Mouse (Mus musculus) MEL (cell line): ENCODE results near the gene Gm11938. TPM values are rescaled to one million over a fixed set of nuclear protein-coding genes. Genes with fewer than 3 reads are reported as not detected.
"Not testable (repeated sequence)": the region's sequence is repeated elsewhere in the genome, so short reads cannot be mapped to it uniquely, and the experiment has no call there.

Experiments used
- DNase-seq: peaks from one replicate; pipeline ENCODE4 v3.0.0; 2011; ENCODE audit warnings: low read depth, low spot score
- H3K27ac ChIP-seq: 2 replicates; pipeline ENCODE4 v1.5.1; 2012; ENCODE audit warnings: low read depth, mild to moderate bottlenecking, control low read depth, low read length, moderate library complexity; ENCODE audit not compliant: control insufficient read depth
- H3K27me3 ChIP-seq, 2 experiments: fragments of 150-350 bp in 1 of 2; sonication (generic) in 1 of 2; 2 replicates each; pipeline ENCODE4 v1.6.1; 2012; ENCODE audit warnings: low read length in 2 of 2, mild to moderate bottlenecking in 2 of 2, improper control_type of control experiment in 1 of 2, moderate library complexity in 1 of 2; ENCODE audit not compliant: insufficient read depth in 2 of 2, control insufficient read depth in 1 of 2
- H3K36me3 ChIP-seq, 2 experiments: 2 replicates each; pipeline ENCODE4 v1.6.1; 2012 to 2014; ENCODE audit warnings: low read length in 2 of 2, improper control_type of control experiment in 1 of 2, inconsistent platforms in 1 of 2, mild to moderate bottlenecking in 1 of 2; ENCODE audit not compliant: insufficient read depth in 2 of 2, control insufficient read depth in 1 of 2
- H3K4me1 ChIP-seq, 2 experiments: fragments of 150-350 bp in 1 of 2; sonication (generic) in 1 of 2; 2 replicates each; pipeline ENCODE4 v1.6.1; 2012; ENCODE audit warnings: low read length in 2 of 2, improper control_type of control experiment in 1 of 2, mild to moderate bottlenecking in 1 of 2; ENCODE audit not compliant: insufficient read depth in 2 of 2, control insufficient read depth in 1 of 2
- H3K4me3 ChIP-seq, 2 experiments: fragments of 150-350 bp in 1 of 2; sonication (generic) in 1 of 2; 2 replicates each; pipeline ENCODE4 v1.5.1; 2012; ENCODE audit warnings: low read depth in 2 of 2, low read length in 2 of 2, mild to moderate bottlenecking in 2 of 2, moderate library complexity in 2 of 2, control low read depth in 1 of 2, improper control_type of control experiment in 1 of 2; ENCODE audit not compliant: control insufficient read depth in 1 of 2, insufficient read depth in 1 of 2
- H3K79me2 ChIP-seq: 2 replicates; pipeline ENCODE4 v1.6.1; 2012; ENCODE audit warnings: mild to moderate bottlenecking, low read length, moderate library complexity; ENCODE audit not compliant: control insufficient read depth, poor library complexity, insufficient read depth
- H3K9ac ChIP-seq: 2 replicates; pipeline ENCODE4 v1.6.1; 2012; ENCODE audit warnings: low read depth, mild to moderate bottlenecking, control low read depth, low read length, moderate library complexity; ENCODE audit not compliant: control insufficient read depth, poor library complexity, severe bottlenecking
- H3K9me3 ChIP-seq: fragments of 150-350 bp; sonication (generic); replicated peaks from 2 replicates; pipeline ENCODE4 v1.6.1; 2012; ENCODE audit warnings: mild to moderate bottlenecking, low read length, improper control_type of control experiment, moderate library complexity; ENCODE audit not compliant: insufficient read depth
- CHD2 ChIP-seq: IDR thresholded peaks from 2 replicates; pipeline ENCODE4 v1.6.1; 2011; ENCODE audit warnings: low read length, improper control_type of control experiment
- CTCF ChIP-seq, 3 experiments: IDR thresholded peaks in 2 of 3; conservative IDR thresholded peaks in 1 of 3; 2 replicates each; pipeline ENCODE4 v1.5.1; 2011 to 2012; ENCODE audit warnings: low read length in 3 of 3, low read depth in 2 of 3, mild to moderate bottlenecking in 2 of 3, improper control_type of control experiment in 1 of 3, inconsistent platforms in 1 of 3, mixed read lengths in 1 of 3, moderate library complexity in 1 of 3; ENCODE audit not compliant: control insufficient read depth in 1 of 3, insufficient read depth in 1 of 3, poor library complexity in 1 of 3, severe bottlenecking in 1 of 3
- E2F4 ChIP-seq: IDR thresholded peaks from 2 replicates; pipeline ENCODE4 v1.6.1; 2011; ENCODE audit warnings: low read depth, low read length, improper control_type of control experiment, borderline replicate concordance
- ELF1 ChIP-seq: IDR thresholded peaks from 2 replicates; pipeline ENCODE4 v1.6.1; 2014; ENCODE audit warnings: low read depth, mild to moderate bottlenecking, inconsistent platforms, low read length, improper control_type of control experiment, moderate library complexity
- EP300 ChIP-seq, 2 experiments: IDR thresholded peaks; 2 replicates each; pipeline ENCODE4 v1.6.1; 2011; ENCODE audit warnings: improper control_type of control experiment in 2 of 2, low read length in 2 of 2, low read depth in 1 of 2, mild to moderate bottlenecking in 1 of 2
- ETS1 ChIP-seq: IDR thresholded peaks from 2 replicates; pipeline ENCODE4 v1.6.1; 2012; ENCODE audit warnings: low read depth, mild to moderate bottlenecking, inconsistent platforms, low read length, improper control_type of control experiment, moderate library complexity
- HCFC1 ChIP-seq: IDR thresholded peaks from 2 replicates; pipeline ENCODE4 v1.6.1; 2012; ENCODE audit warnings: low read depth, mild to moderate bottlenecking, inconsistent platforms, low read length, improper control_type of control experiment, moderate library complexity
- KAT2A ChIP-seq: conservative IDR thresholded peaks from 2 replicates; pipeline ENCODE4 v1.6.1; 2012; ENCODE audit warnings: low read depth, low read length, improper control_type of control experiment, inconsistent platforms
- MEF2A ChIP-seq: IDR thresholded peaks from 2 replicates; pipeline ENCODE4 v1.6.1; 2014; ENCODE audit warnings: low read depth, mild to moderate bottlenecking, inconsistent platforms, low read length, improper control_type of control experiment; ENCODE audit not compliant: poor library complexity, insufficient replicate concordance, severe bottlenecking; ENCODE audit errors: extremely low read depth
- MXI1 ChIP-seq: IDR thresholded peaks from 2 replicates; pipeline ENCODE4 v1.6.1; 2011; ENCODE audit warnings: mild to moderate bottlenecking, low read depth, low read length, improper control_type of control experiment
- MYC ChIP-seq: IDR thresholded peaks from 2 replicates; pipeline ENCODE4 v1.6.1; 2011; ENCODE audit warnings: low read depth, mild to moderate bottlenecking, low read length, improper control_type of control experiment, moderate library complexity
- NRF1 ChIP-seq: IDR thresholded peaks from 2 replicates; pipeline ENCODE4 v1.6.1; 2014; ENCODE audit warnings: low read depth, mild to moderate bottlenecking, inconsistent platforms, low read length, improper control_type of control experiment, moderate library complexity; ENCODE audit not compliant: poor library complexity, insufficient read depth, severe bottlenecking
- POLR2A ChIP-seq, 2 experiments: IDR thresholded peaks; 2 replicates each; pipeline ENCODE4 v1.6.1; 2011 to 2012; ENCODE audit warnings: low read length in 2 of 2, mild to moderate bottlenecking in 2 of 2, control low read depth in 1 of 2, improper control_type of control experiment in 1 of 2, low read depth in 1 of 2, moderate library complexity in 1 of 2; ENCODE audit not compliant: control insufficient read depth in 1 of 2, insufficient read depth in 1 of 2, poor library complexity in 1 of 2
- POLR2AphosphoS2 ChIP-seq: IDR thresholded peaks from 2 replicates; pipeline ENCODE4 v1.6.1; 2011; ENCODE audit warnings: low read length, improper control_type of control experiment
- RAD21 ChIP-seq: IDR thresholded peaks from 2 replicates; pipeline ENCODE4 v1.6.1; 2011; ENCODE audit warnings: mild to moderate bottlenecking, low read depth, low read length, improper control_type of control experiment
- SIN3A ChIP-seq: IDR thresholded peaks from 2 replicates; pipeline ENCODE4 v1.6.1; 2012; ENCODE audit warnings: low read length, improper control_type of control experiment, inconsistent platforms
- SMC3 ChIP-seq: IDR thresholded peaks from 2 replicates; pipeline ENCODE4 v1.6.1; 2011; ENCODE audit warnings: low read depth, low read length, improper control_type of control experiment
- TAL1 ChIP-seq: IDR thresholded peaks from 2 replicates; pipeline ENCODE4 v1.6.1; 2012; ENCODE audit warnings: mild to moderate bottlenecking, inconsistent platforms, low read length, moderate library complexity, mixed read lengths
- TBP ChIP-seq: IDR thresholded peaks from 2 replicates; pipeline ENCODE4 v1.8.0; 2011; ENCODE audit warnings: low read depth, low read length, improper control_type of control experiment
- UBTF ChIP-seq: IDR thresholded peaks from 2 replicates; pipeline ENCODE4 v1.6.1; 2012; ENCODE audit warnings: low read depth, mild to moderate bottlenecking, inconsistent platforms, low read length, improper control_type of control experiment, moderate library complexity, borderline replicate concordance; ENCODE audit not compliant: insufficient read depth
- polyA plus RNA-seq, 2 experiments: library from polyadenylated mRNA; stranded (reverse) in 1 of 2; unstranded in 1 of 2; fragments of >175 nt in 1 of 2; fragments of >200 nt in 1 of 2; gene quantifications; 2 replicates each; pipeline versions ENCODE4 v1.2.1 to v1.2.4; 2012; ENCODE audit warnings: low replicate concordance in 2 of 2, low read depth in 1 of 2; ENCODE audit not compliant: insufficient read length in 2 of 2, insufficient read depth in 1 of 2, missing spikeins in 1 of 2
- total RNA-seq: library from RNA; depleted of rRNA; stranded (reverse); fragments of 300-350 nt; gene quantifications from 2 replicates; pipeline ENCODE4 v1.2.3, GENCODE M21; 2012; rRNA removed

Gene Gm11938
- total RNA-seq = not detected in 2 replicates
- polyA plus RNA-seq = not detected

DNA sequence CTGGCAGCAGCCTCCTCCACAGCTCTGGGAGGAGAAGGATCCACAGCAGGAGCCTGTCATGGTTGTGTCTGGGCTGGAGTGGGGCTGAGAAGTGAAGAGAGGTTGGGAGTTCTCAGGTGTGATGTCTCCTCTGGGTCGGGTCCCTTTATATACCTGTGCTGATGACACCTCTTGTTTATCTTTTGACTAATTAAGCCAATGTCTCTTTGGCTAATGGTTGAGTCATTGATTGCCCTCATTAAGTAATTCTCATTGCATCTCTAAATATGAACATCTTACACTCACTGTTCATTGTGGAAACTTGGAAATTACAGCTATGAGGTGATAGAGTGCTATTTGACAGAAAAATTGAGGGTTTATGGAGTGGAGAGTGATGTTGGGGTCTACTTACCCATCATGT lies at the start of gene Gm11938:
Gene Gm11938 (minus strand): TSS at position 101 of the 400 bp plus-strand sequence.
- DNase-seq, H3K4me1 ChIP-seq, H3K9me3 ChIP-seq, H3K4me3 ChIP-seq, H3K36me3 ChIP-seq, H3K27me3 ChIP-seq, H3K27ac ChIP-seq, H3K9ac ChIP-seq, H3K79me2 ChIP-seq: not testable (repeated sequence)

DNA sequence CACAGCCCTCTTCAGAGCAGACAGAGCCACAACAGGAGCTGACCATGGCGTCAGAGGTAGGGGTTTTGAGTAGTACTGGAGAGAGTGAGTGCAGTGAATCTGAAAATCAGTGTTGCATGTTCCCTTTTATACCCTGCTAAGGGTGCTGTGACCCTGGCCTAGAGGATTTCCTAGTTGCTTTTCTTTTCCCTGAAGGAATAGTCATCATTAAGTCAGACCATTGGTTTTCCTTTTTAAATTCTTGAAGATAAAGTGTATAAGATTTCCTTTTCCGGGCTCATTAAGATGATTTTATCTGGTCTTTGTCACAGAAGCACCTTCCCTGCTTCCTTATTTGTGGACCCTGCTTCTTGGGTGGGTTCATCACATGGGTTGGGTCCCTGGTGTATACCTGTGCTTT lies 47.0 kb upstream of the Gm11938 start, which contains the start of gene Gm11555:
Gene Gm11555 (minus strand): TSS at position 101 of the 400 bp plus-strand sequence.
- no peaks in the 10 kb centered on the region for H3K27me3 ChIP-seq
- H3K9me3 ChIP-seq = no peaks in the 10 kb centered on the region
- H3K27ac ChIP-seq = no peak within 1 kb of the TSS
- no peak within 1 kb of the TSS for H3K9ac ChIP-seq
- H3K36me3 ChIP-seq = no peaks in the 10 kb centered on the region
- DNase-seq = no peak
- no peak within 1 kb of the TSS for H3K4me3 ChIP-seq
- H3K4me1 ChIP-seq = no peaks in the 10 kb centered on the region
- no peak for TF ChIP-seq E2F4
- TF ChIP-seq KAT2A = no peak
- TF ChIP-seq RAD21 = no peak
- no peak for TF ChIP-seq SMC3
- TF ChIP-seq MXI1 = no peak
- TF ChIP-seq SIN3A = no peak
- H3K79me2 ChIP-seq = no peaks in the 10 kb centered on the region

DNA sequence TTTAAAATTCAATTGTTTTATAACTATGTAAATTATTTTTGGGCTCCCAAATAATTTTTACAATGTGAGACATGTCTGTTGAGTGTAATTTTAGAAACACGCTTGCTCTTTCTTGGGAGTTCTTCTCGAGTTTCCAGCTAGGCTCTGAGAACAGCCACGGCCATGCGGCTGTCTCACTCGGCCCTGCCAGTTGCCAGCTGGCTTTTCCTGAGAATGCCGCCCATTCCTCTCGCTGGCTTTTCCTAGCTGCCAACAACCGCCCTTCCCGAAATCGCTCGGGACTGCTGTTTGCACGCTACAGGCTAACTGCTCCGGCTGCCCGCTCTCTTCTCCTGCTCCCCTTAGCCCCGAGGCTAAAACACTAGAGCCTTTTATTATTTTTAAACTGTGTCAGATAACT lies 43.3 kb upstream of the Gm11938 start:
- H3K36me3 ChIP-seq = no peaks in the 10 kb centered on the region
- no peak for DNase-seq
- H3K9me3 ChIP-seq = no peaks in the 10 kb centered on the region; the same call in 1 of the 2 replicates
- H3K4me3 ChIP-seq = no peak overlapping the region
- H3K79me2 ChIP-seq = no peaks in the 10 kb centered on the region
- no peaks in the 10 kb centered on the region for H3K27me3 ChIP-seq
- TF ChIP-seq CHD2 (no peak), EP300 (IDR thresholded peaks at IDR 0.05; ENCODE audit: low read depth in 1 of 2, low read length in 2 of 2) (no peak), CTCF (IDR thresholded peaks at IDR 0.05 in 2 of 3, conservative IDR thresholded peaks at IDR 0.05 in 1 of 3; ENCODE audit: control insufficient read depth in 1 of 3, insufficient read depth in 1 of 3, low read depth in 2 of 3, low read length in 3 of 3, poor library complexity in 1 of 3, severe bottlenecking in 1 of 3) (no peak)
- no peak overlapping the region for H3K9ac ChIP-seq
- H3K4me1 ChIP-seq = no peaks in the 10 kb centered on the region
- no peak overlapping the region for H3K27ac ChIP-seq

DNA sequence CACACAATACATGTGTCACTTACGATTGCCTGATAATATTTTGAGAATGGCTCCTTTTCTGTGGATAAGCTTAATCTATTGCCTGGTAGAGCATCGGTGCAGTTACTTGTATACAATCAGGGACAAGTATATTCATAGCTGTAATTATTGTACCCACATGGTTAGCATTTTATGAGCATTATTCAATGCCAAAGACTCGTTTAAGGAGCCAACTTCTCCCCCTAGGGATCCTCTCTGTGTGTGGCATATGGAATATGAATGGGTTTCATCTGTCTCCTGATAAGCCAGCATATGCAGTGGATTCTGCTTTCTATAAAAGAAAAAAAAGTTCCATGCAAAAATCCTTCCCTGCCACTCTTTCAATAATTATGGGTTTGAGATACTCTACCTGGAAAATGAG lies 41.2 kb upstream of the Gm11938 start:
- no peak for TF ChIP-seq KAT2A
- no peak for TF ChIP-seq HCFC1
- TF ChIP-seq TBP = no peak
- TF ChIP-seq POLR2A (IDR thresholded peaks at IDR 0.05; ENCODE audit: control insufficient read depth in 1 of 2, insufficient read depth in 1 of 2, low read depth in 1 of 2, low read length in 2 of 2, poor library complexity in 1 of 2) = no peak
- TF ChIP-seq E2F4 = no peak
- no peak for TF ChIP-seq MYC
- TF ChIP-seq POLR2AphosphoS2 = no peak
- no peak for TF ChIP-seq MEF2A
- no peak for TF ChIP-seq TAL1
- TF ChIP-seq RAD21 = no peak
- TF ChIP-seq ELF1 = no peak
- no peak for TF ChIP-seq UBTF
- no peak for TF ChIP-seq ETS1
- TF ChIP-seq NRF1 = no peak
- no peaks in the 10 kb centered on the region for H3K27me3 ChIP-seq
- no peaks in the 10 kb centered on the region for H3K79me2 ChIP-seq

More for the DNA sequence above, 41.2 kb upstream of the Gm11938 start:
- no peak overlapping the region for H3K9ac ChIP-seq
- no peak overlapping the region for H3K4me3 ChIP-seq
- H3K27ac ChIP-seq = no peak overlapping the region
- no peaks in the 10 kb centered on the region; the same call in 1 of the 2 replicates for H3K9me3 ChIP-seq
- DNase-seq = no peak
- no peaks in the 10 kb centered on the region for H3K36me3 ChIP-seq
- H3K4me1 ChIP-seq = no peaks in the 10 kb centered on the region
